In genomic region chr6:34754448-34754847, GRCm38 (mm10) we compare ENCODE assay signal across 8 mouse cellular contexts. TPM values are rescaled to one million over a fixed set of nuclear protein-coding genes. Genes with fewer than 3 reads are reported as not detected.
DNase-seq lines count a peak whose midpoint lies in the region; ATAC-seq and TF ChIP-seq lines count a peak whose summit lies in the region.

No protein-coding gene starts in this region.

- in situ Hi-C loops in ES-E14 (cut with MboI; ENCODE audit: low sequenced_read_pairs in 2 of 2, unreplicated experiment in 2 of 2): loop anchor here (10.0 to 25.0 kb wide), 3 partner anchors 240 to 467 kb away; no protein-coding TSS in a partner anchor

- no peak for TF ChIP-seq POLR2A in brain, embryonic 14.5 days (IDR thresholded peaks at IDR 0.05; ENCODE audit: borderline replicate concordance, extremely low read depth, insufficient read depth, insufficient read length, poor library complexity, severe bottlenecking)
- TF ChIP-seq POLR2A in lung, adult 2 months (IDR thresholded peaks at IDR 0.05; ENCODE audit: borderline replicate concordance, extremely low read depth, low read depth, low read length): no peak

- peak; percentile 61; the same call in 1 of the 2 replicates for TF ChIP-seq CTCF in brain, embryonic 14.5 days (IDR thresholded peaks at IDR 0.05; ENCODE audit: borderline replicate concordance, extremely low read depth, insufficient read depth, insufficient read length)
- peak; percentile 40; the same call in 1 of the 2 replicates for TF ChIP-seq CTCF in lung, adult 2 months (IDR thresholded peaks at IDR 0.05; ENCODE audit: insufficient read depth, low read length)

- H3K36me3 ChIP-seq in ES-E14 (ENCODE audit: control insufficient read depth, insufficient read depth, low read length, poor library complexity, severe bottlenecking): peaks cover 1% of the 10 kb centered on the region; the same call in 1 of the 2 replicates
- H3K36me3 ChIP-seq in forebrain, embryonic 14.5 days (ENCODE audit: control insufficient read depth, insufficient read depth, low read length): peaks cover 6% of the 10 kb centered on the region; the same call in 1 of the 2 replicates

- H3K4me2 ChIP-seq in forebrain, embryonic 14.5 days (ENCODE audit: low read length): no peak overlapping the region

- H3K27ac ChIP-seq in ES-E14 (ENCODE audit: insufficient read depth, low read depth, low read length, poor library complexity, severe bottlenecking): no peak overlapping the region
- no peak overlapping the region for H3K27ac ChIP-seq in forebrain, embryonic 14.5 days (ENCODE audit: low read depth, low read length)

- peak; percentile 54 for ATAC-seq in forebrain, embryonic 14.5 days

- 36% methylated on average over 5 of the region's 5 CpGs for WGBS in forebrain, embryonic 14.5 days
- WGBS in lung, adult 2 months: 20% methylated on average over 5 of the region's 5 CpGs

- no peaks in the 10 kb centered on the region for H3K4me1 ChIP-seq in ES-E14 (ENCODE audit: control insufficient read depth in 2 of 2, insufficient read depth in 2 of 2, low read length in 2 of 2, poor library complexity in 1 of 2)
- H3K4me1 ChIP-seq in forebrain, embryonic 14.5 days (ENCODE audit: control insufficient read depth, insufficient read depth, low read length): no peaks in the 10 kb centered on the region
- H3K4me1 ChIP-seq in lung, adult 2 months (ENCODE audit: control insufficient read depth, insufficient read depth, low read length): no peaks in the 10 kb centered on the region

- H3K9ac ChIP-seq in ES-E14 (ENCODE audit: insufficient read depth, low read depth, low read length, poor library complexity, severe bottlenecking): no peak overlapping the region
- no peak overlapping the region for H3K9ac ChIP-seq in forebrain, embryonic 14.5 days (ENCODE audit: low read length)

- intact Hi-C loops in heart, postnatal 14 days (cut with DNase I): loop anchor here (1.0 to 5.0 kb wide), 3 partner anchors 67 to 240 kb away; no protein-coding TSS in a partner anchor

- no peaks in the 10 kb centered on the region for H3K27me3 ChIP-seq in forebrain, embryonic 14.5 days (replicated peaks; ENCODE audit: control insufficient read depth, insufficient read depth, low read length)

- no peak overlapping the region for H3K4me3 ChIP-seq in ES-E14 (ENCODE audit: insufficient read depth in 1 of 2, low read depth in 1 of 2, low read length in 2 of 2, poor library complexity in 1 of 2, severe bottlenecking in 1 of 2)
- H3K4me3 ChIP-seq in forebrain, embryonic 14.5 days (ENCODE audit: low read depth, low read length): no peak overlapping the region
- no peak overlapping the region for H3K4me3 ChIP-seq in lung, adult 2 months (replicated peaks; ENCODE audit: extremely low read depth, low read depth, low read length)

- peak; percentile 63 for DNase-seq in ES-E14 (ENCODE audit: low read depth, low spot score)
- DNase-seq in brain, embryonic 14.5 days (ENCODE audit: low read depth): peak; percentile 86
- peak; percentile 85 for DNase-seq in forebrain, embryonic 14.5 days (ENCODE audit: low spot score)
- peak; percentile 52 to 71 for DNase-seq in heart, postnatal 14 days
- DNase-seq in kidney, postnatal 36 days: peak; percentile 71 to 73
- peak; percentile 41 for DNase-seq in lung, adult 2 months
- peak; percentile 84 for DNase-seq in retina, embryonic 14.5 days (ENCODE audit: low spot score)
- DNase-seq in spleen, postnatal 4 days (ENCODE audit: low spot score in 2 of 2): no peak

- no peaks in the 10 kb centered on the region for H3K9me3 ChIP-seq in ES-E14 (ENCODE audit: control insufficient read depth, insufficient read depth, low read depth, low read length)
- no peaks in the 10 kb centered on the region for H3K9me3 ChIP-seq in forebrain, embryonic 14.5 days (replicated peaks; ENCODE audit: control insufficient read depth, low read length)

TF ChIP-seq in ES-E14, 5 proteins besides CTCF, POLR2A, EP300 and RAD21:
- TF ChIP-seq ZNF384 (IDR thresholded peaks at IDR 0.05; ENCODE audit: low read depth, low read length): no peak
- TF ChIP-seq ZC3H11A (IDR thresholded peaks at IDR 0.05; ENCODE audit: borderline replicate concordance, low read depth, low read length): peak; percentile 90

RNA-seq across cellular contexts. Expression of gene Agbl3, which starts 25.8 kb away (rescaled TPM):
- total RNA-seq in ES-E14 (2012; rRNA removed): 1.3 and 2.6 TPM in 2 replicates
- 13.0 and 15.7 TPM in 2 replicates for polyA plus RNA-seq in brain, embryonic 14.5 days (2012; rRNA removed)
- 8.2 and 9.7 TPM in 2 replicates for polyA plus RNA-seq in forebrain, embryonic 14.5 days (2014; fragmentation: Nextera tagmentation; extraction: Ambion mirVana)
- 1 to 10 TPM; 4.6 to 5.9 TPM for total RNA-seq in heart, postnatal 14 days (2021)
- polyA plus RNA-seq in lung, adult 2 months (2012; rRNA removed): 3.8 and 5.1 TPM in 2 replicates

Comparison
In these comparisons a context has a peak if more than half of its experiments do, and no peak if none do; other contexts are left out.
1. DNase-seq: peak in ES-E14 (single experiment), brain, embryonic 14.5 days (single experiment), forebrain, embryonic 14.5 days (single experiment), heart, postnatal 14 days (2 of 2), kidney, postnatal 36 days (2 of 2), lung, adult 2 months (single experiment) and retina, embryonic 14.5 days (single experiment); none in spleen, postnatal 4 days (0 of 2).